Mouse (Mus musculus) sigmoid colon, adult 10 weeks (tissue): ENCODE measurements around the gene Nlrx1. TPM values are rescaled to one million over a fixed set of nuclear protein-coding genes. Genes with fewer than 3 reads are reported as not detected.

Source experiments
- polyA plus RNA-seq: library from polyadenylated mRNA; stranded (reverse); fragments of 350-450 nt; fragmentation: Illumina TruSeq; extraction: RNeasy Lipid Tissue Mini Kit (QIAGEN cat#74804); gene quantifications from one replicate; pipeline ENCODE4 v1.2.3, GENCODE M21; 2014; ENCODE audit warnings: low read depth, low replicate concordance

The Nlrx1 gene
- polyA plus RNA-seq: 0.38 TPM

GRCm38 (mm10) chr9:44268432-44268831, at the start of gene Nlrx1:
Gene Nlrx1, minus strand, starts transcription at chr9:44268599.

DNA sequence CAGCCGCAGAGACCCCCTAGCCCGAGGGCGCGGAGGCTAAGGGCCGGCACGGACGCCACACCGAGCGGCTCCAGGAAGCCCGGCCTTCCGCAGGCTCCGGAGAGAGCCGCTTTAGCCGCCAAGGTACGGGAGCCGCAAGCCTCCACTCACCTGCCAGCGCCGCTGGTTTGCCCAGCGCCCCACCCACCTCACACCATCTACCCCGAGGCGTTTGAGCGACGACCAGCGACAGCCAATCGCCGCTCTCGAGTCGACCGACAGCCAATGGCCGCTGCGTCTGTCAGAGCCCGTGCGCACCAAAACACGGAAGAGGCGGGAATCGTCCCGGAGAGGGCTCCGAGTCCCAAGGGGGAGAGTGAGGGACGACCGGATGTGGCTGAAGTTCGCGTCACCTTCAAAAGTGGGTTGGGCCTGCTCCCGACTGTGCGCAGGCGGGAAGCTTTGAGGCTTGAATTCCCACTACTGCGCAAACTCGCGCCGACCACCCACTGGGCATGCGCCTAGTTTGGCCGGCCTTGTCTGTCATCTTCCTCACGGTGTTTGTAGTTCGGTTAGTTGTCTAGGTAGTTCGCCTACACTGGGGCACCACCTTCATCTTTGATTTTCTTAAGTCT, 37.2 kb upstream of the Nlrx1 start, which contains the start of gene Hinfp:
TSS of gene Hinfp (minus strand) at position 206 of the 614 bp plus-strand sequence.

DNA sequence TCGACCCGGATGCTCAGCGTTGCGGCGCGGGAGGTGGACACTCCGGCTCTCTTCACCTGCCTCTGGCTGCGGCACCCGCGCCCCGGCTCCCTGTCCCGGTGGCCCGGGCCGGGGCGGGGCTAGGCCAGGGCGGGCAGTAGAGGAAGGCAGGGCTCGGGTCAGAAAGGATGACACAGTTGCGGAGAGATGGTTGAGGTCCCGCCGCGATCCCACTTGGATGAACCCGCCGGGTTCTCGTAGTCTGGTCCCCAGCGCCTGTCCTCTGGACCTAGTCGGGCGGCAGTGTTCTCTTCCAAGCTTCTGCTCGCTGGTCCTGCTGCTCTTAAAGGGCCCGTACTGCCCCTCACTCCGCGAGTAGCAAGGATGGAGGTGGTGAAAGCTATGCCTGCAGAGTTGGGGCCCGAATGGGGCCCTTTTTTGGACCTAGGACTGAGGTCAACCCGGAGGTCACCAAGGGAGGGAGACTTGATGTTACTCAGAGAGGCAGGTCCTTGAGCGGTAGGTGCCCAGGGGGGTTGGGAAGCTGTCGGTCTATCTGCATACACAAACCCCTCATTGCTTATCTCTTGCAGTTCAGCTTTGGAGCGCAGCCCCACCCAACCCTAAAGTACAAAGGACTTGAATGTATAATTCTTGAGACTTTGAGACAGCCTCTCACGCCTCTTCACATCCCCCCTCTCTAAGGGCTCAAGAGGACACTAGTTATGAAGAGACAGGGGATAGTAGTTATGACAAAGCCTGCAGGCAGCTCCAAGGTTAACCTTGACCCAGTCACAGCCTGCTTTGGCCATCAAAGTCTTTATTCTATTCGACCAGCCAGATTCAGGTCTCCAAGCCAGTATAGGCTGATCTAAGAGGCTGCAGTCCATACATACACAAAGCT, 19.9 kb upstream of the Nlrx1 start, which contains the start of gene Abcg4:
TSS of gene Abcg4 (minus strand) at position 540 of the 883 bp plus-strand sequence.

GRCm38 (mm10) chr9:44251314-44251713, 17.1 kb downstream of the Nlrx1 start, which contains the start of gene Pdzd3:
Gene Pdzd3, minus strand, starts transcription at chr9:44251471.

GRCm38 (mm10) chr9:44240399-44240798, 28.0 kb downstream of the Nlrx1 start, which contains the start of gene Ccdc153:
Gene Ccdc153, plus strand, starts transcription at chr9:44240676.

GRCm38 (mm10) chr9:44233802-44234478, 34.5 kb downstream of the Nlrx1 start, which contains the start of gene Cbl:
Gene Cbl, minus strand, starts transcription at chr9:44234049.

Other genes starting within 250 kb of the Nlrx1 start
- 1.9 TPM for gene Thy1, start 225.2 kb downstream of the Nlrx1 start, polyA plus RNA-seq
- gene Usp2, start 201.6 kb downstream of the Nlrx1 start, polyA plus RNA-seq: 4.7 TPM
- gene Mfrp, start 166.9 kb downstream of the Nlrx1 start, polyA plus RNA-seq: not detected
- gene C1qtnf5, start 161.4 kb downstream of the Nlrx1 start, polyA plus RNA-seq: not detected
- 0.32 TPM for gene Gm49380, start 155.1 kb downstream of the Nlrx1 start, polyA plus RNA-seq
- 0.82 TPM for gene Rnf26, start 155.1 kb downstream of the Nlrx1 start, polyA plus RNA-seq
- 13.8 TPM for gene Mcam, start 134.1 kb downstream of the Nlrx1 start, polyA plus RNA-seq
- 83.6 TPM for gene Cbl, start 34.5 kb downstream of the Nlrx1 start, polyA plus RNA-seq
- not detected for gene Ccdc153, start 27.9 kb downstream of the Nlrx1 start, polyA plus RNA-seq
- gene Pdzd3, start 17.1 kb downstream of the Nlrx1 start, polyA plus RNA-seq: 1.5 TPM
- not detected for gene Abcg4, start 20.0 kb upstream of the Nlrx1 start, polyA plus RNA-seq
- gene Hinfp, start 37.1 kb upstream of the Nlrx1 start, polyA plus RNA-seq: 20.5 TPM
- gene C2cd2l, start 51.7 kb upstream of the Nlrx1 start, polyA plus RNA-seq: 3.2 TPM
- gene Dpagt1, start 57.4 kb upstream of the Nlrx1 start, polyA plus RNA-seq: 16.5 TPM
- 3.4 TPM for gene H2afx, start 66.1 kb upstream of the Nlrx1 start, polyA plus RNA-seq
- 23.3 TPM for gene Hmbs, start 75.6 kb upstream of the Nlrx1 start, polyA plus RNA-seq
- gene Vps11, start 93.1 kb upstream of the Nlrx1 start, polyA plus RNA-seq: 9.8 TPM
- gene Hyou1, start 110.9 kb upstream of the Nlrx1 start, polyA plus RNA-seq: 7.7 TPM
- gene Slc37a4, start 128.3 kb upstream of the Nlrx1 start, polyA plus RNA-seq: 7.1 TPM
- gene Rps25, start 138.5 kb upstream of the Nlrx1 start, polyA plus RNA-seq: 828 TPM
- 45.4 TPM for gene Trappc4, start 139.0 kb upstream of the Nlrx1 start, polyA plus RNA-seq
- gene Ccdc84, start 150.0 kb upstream of the Nlrx1 start, polyA plus RNA-seq: 24.0 TPM
- gene Foxr1, start 172.5 kb upstream of the Nlrx1 start, polyA plus RNA-seq: not detected
- gene Upk2, start 186.4 kb upstream of the Nlrx1 start, polyA plus RNA-seq: not detected
- gene Bcl9l, start 214.2 kb upstream of the Nlrx1 start, polyA plus RNA-seq: 0.82 TPM